Mouse (Mus musculus): ENCODE data around the gene Ptpn3. TPM values are rescaled to one million over a fixed set of nuclear protein-coding genes. Genes with fewer than 3 reads are reported as not detected.
A peak's percentile ranks its signal among the peaks of the same experiment; 100 is the strongest.

Ptpn3 gene
- 10 to 100 TPM; 68.4 to 77.7 TPM for total RNA-seq (2021)
- long read RNA-seq, experiment 1, full-length matches to known transcripts, result 3 of 34 reads
- long read RNA-seq, experiment 1, partial matches to known transcripts, result 9 of 34 reads
- long read RNA-seq, experiment 1, other reads (novel, unspliced or antisense), result 22 of 34 reads
- long read RNA-seq, experiment 2, full-length matches to known transcripts, result 1 of 24 reads
- long read RNA-seq, experiment 2, partial matches to known transcripts, result 2 of 24 reads
- long read RNA-seq, experiment 2, other reads (novel, unspliced or antisense), result 21 of 24 reads

DNA sequence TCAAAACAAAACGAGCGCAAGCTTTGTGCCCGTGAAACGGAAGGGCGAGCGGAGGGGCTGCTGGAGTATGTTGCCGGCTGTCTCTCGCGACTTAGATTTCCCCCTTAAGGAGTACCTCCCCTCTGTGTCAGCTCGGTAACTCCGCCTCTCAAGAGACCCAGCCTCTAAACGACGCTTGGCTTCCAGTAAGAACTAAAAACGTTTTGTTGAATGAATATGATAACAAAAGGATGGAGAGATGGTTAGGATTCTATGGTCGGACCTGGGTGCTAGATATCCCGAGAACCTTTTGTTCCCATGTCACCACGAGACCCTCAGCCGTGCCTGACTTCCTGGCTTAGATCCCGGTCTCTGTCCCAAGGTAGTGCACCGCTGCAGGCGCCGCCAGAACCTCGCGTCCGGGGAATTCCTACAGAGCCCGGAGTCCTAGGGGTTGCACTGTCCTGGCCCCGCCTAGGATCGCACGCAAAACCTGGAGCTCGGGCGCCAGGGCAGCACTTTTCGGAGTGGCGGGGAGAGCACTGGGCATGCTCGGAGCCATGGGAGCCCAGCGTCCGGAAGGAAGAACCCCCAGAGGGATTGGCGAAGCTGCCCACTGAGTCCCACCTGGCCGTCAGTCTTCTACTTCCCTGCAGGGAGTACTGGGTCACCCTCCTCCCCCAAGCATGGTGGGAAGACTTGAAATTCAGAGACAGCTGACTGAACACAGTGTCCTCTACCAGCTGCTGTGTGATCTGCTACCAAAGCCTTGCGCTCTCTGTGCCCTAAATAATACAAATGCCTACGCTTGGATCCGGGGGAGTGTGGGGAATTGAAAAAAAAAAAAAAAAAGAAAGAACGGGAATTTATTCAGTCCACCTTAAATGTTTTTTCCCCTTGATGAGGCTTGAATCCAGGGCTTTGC is at the start of gene Ptpn3:
TSS of gene Ptpn3 (minus strand) at position 428 of the 904 bp plus-strand sequence.
- peak; percentile 75 to 83 for DNase-seq (ENCODE audit: extremely low spot score in 1 of 2, low spot score in 2 of 2)
- intact Hi-C loops (cut with DNase I), result loop anchor here (1.0 to 2.0 kb wide), 2 partner anchors 17 to 72 kb away; no protein-coding TSS in a partner anchor

DNA sequence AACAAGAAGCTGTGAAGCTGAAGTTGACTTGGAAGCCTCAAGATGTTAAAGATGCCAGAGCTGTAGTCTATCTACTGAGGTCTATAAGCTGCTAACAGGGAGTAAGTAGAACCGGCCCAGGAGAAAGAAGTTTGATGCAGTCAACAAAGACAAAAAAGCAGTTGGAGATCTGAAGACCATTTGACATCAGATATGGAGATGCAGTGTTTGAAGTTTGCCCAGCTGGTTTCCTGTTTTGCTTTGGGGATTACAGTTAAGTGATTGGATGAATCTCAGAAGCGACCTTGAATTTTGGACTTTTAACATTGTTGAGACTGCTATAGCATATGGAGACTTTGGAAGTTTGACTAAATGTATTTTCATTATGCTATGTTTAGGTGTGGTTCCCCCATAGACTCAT is 48.9 kb upstream of the Ptpn3 start:
- intact Hi-C loops (cut with DNase I), result no loop called here
- DNase-seq (ENCODE audit: extremely low spot score in 1 of 2, low spot score in 2 of 2), result no peak
- H3K4me3 ChIP-seq, result no peak overlapping the region
- no peak for TF ChIP-seq CTCF (IDR thresholded peaks at IDR 0.05)
- no peak overlapping the region for H3K27ac ChIP-seq

More for the DNA sequence above, at the start of gene Ptpn3:
- Histone ChIP-seq H3K27ac (peak within 1 kb of the TSS; percentile 93), H3K4me3 (peak within 1 kb of the TSS; percentile 88)
- no peak for TF ChIP-seq CTCF (IDR thresholded peaks at IDR 0.05)

DNA sequence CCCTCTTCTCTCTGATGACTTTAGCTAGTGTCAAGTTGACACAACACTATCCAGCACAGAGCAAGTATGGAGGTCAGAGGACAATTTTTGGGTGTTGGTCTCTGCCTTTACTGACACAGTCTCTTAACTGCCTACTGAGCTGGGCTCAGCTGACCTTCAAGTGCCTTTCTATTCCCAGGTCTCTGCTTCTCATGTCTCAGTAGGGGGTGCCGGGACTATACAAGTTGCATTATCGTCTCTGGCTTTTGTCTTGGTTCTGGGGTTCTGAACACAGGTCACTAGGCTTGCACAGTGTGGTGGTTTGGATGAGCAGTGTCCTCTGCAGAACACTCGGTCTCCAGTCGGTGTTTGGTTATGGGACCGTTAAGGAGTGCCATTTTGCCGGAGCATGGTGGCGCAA is 42.4 kb upstream of the Ptpn3 start:
- no peak for TF ChIP-seq CTCF (IDR thresholded peaks at IDR 0.05)
- intact Hi-C loops (cut with DNase I), result no loop called here
- no peak for DNase-seq (ENCODE audit: extremely low spot score in 1 of 2, low spot score in 2 of 2)
- H3K4me3 ChIP-seq, result no peak overlapping the region
- H3K27ac ChIP-seq, result no peak overlapping the region

DNA sequence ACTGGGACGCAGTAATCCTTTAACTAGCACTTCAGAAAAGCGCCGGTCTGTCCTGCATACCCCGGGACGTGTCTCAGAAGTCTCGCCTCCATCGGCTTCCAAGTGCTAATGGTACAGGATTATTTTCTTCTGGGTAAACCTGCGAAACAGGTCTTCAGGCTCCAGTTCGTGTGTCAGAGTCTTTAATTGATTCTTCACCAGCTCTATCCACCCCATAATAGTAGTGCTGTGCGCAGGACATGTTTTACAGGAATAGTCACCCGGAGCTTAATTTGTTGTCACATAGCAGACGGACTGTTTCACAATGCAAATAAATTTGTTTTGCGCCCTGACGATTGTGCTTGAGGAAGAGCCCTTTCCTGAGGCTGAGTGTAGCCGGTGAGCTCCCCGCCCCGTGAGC is 37.3 kb upstream of the Ptpn3 start:
- DNase-seq (ENCODE audit: extremely low spot score in 1 of 2, low spot score in 2 of 2), result no peak
- no peak overlapping the region for H3K4me3 ChIP-seq
- intact Hi-C loops (cut with DNase I), result no loop called here
- no peak overlapping the region for H3K27ac ChIP-seq
- TF ChIP-seq CTCF (IDR thresholded peaks at IDR 0.05), result no peak

DNA sequence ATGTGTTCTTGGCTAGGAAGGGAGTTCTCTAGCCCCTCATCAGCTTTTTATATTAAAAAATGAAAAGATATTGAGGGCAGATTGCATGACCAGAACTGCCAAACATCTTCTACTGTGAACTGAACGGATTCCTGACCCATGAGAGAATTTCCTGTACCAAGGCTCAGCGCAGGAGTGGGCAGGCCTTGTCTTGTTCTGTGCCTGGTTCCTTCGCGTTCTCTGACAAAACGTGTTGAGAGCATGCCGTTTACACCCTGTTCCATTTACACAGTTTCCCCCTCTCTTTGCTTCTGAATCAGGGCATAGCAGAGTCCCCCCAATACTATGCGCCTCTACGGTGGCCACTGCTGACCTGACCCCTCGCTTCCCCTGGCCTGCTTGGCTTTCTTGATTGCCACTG is 36.4 kb upstream of the Ptpn3 start:
- intact Hi-C loops (cut with DNase I), result no loop called here

DNA sequence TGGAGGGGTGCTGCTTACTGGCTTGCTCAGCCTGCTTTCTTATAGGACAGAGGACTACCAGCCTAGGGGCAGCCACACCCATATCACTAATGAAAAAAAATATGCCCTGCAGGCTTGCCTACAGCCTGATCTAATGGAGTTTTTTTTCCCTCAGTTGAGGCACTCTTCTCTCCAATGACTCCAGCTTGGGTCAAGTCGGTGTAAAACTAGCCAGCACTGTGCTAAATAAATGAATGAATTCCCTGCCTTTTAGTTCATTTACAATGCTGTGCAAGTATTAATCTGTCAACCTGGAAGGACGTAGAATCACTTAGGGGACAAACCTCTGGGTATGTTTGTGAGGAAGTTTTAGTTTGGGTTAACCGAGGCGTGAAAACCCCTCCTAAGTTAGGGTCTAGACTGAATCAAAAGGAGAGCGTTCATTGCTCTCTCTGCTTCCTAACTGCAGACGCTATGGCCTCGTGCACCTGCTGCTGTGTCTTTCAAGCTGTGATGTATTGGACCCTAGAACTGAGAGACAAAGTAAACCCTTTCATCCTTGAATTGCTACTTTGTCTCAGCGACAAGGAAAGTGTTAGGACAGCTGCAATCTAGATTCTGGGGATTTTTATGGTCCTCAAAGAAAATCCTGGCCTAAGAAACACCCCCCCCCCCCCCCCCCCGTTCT is 33.5 kb upstream of the Ptpn3 start:
- Histone ChIP-seq H3K27ac (no peak overlapping the region), H3K4me3 (no peak overlapping the region)
- intact Hi-C loops (cut with DNase I), result no loop called here
- TF ChIP-seq CTCF (IDR thresholded peaks at IDR 0.05), result no peak
- no peak for DNase-seq (ENCODE audit: extremely low spot score in 1 of 2, low spot score in 2 of 2)

More for the DNA sequence above, 36.4 kb upstream of the Ptpn3 start:
- no peak for DNase-seq (ENCODE audit: extremely low spot score in 1 of 2, low spot score in 2 of 2)
- Histone ChIP-seq H3K27ac (no peak overlapping the region), H3K4me3 (no peak overlapping the region)
- TF ChIP-seq CTCF (IDR thresholded peaks at IDR 0.05), result no peak

DNA sequence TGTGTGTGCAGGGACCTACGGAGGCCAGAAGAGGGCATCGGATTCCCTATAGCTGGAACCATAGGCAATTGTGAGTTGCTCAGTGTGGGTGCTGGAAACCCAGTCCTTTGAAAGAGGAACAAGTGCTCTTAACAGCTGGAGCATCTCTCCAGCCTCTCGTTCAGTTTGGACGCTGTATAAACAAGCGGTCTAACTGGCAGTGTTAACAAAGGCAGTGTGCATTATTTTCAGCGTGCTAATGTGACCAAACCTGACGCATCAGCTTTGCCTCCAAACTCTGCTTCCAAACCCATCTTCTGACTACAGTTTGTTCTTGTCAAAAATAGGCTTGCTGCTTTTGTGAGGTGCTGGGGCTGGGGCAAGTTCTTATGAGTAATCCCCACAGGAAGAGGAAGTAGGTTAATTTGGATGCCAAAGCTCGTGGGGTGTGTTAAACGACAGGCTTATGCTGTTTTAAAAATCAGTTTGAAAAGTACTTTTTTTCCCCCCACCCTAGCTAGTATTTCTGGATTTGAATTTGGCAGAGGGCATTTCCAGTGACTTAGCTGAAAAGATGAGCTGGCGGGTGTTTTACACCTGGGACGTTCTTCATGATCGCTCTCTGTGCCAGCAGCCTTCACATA is 32.4 kb upstream of the Ptpn3 start:
- no peak overlapping the region for H3K27ac ChIP-seq
- intact Hi-C loops (cut with DNase I), result no loop called here
- no peak overlapping the region for H3K4me3 ChIP-seq
- no peak for DNase-seq (ENCODE audit: extremely low spot score in 1 of 2, low spot score in 2 of 2)
- no peak; the same call in 1 of the 2 replicates for TF ChIP-seq CTCF (IDR thresholded peaks at IDR 0.05)

DNA sequence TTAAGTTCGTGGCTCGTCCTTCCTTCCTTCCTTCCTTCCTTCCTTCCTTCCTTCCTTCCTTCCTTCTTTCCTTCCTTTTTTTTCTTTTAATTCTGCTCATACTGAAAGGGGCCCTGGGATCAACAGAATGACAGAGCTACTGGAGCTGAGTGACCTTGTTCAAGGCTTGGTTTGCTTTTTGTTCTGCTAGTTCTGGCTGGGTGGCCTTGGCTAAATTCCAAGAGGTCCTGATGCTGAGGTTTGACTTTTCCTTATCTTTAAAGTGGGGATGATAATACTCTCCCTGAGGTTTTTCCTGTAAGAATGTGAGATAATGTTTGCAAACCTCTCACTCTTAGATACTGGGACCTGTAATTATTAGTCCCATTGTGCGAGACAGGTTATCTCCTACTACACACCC is 30.9 kb upstream of the Ptpn3 start:
- H3K4me3 ChIP-seq, result no peak overlapping the region
- no peak overlapping the region for H3K27ac ChIP-seq
- DNase-seq (ENCODE audit: extremely low spot score in 1 of 2, low spot score in 2 of 2), result no peak
- TF ChIP-seq CTCF (IDR thresholded peaks at IDR 0.05), result no peak
- intact Hi-C loops (cut with DNase I), result no loop called here

DNA sequence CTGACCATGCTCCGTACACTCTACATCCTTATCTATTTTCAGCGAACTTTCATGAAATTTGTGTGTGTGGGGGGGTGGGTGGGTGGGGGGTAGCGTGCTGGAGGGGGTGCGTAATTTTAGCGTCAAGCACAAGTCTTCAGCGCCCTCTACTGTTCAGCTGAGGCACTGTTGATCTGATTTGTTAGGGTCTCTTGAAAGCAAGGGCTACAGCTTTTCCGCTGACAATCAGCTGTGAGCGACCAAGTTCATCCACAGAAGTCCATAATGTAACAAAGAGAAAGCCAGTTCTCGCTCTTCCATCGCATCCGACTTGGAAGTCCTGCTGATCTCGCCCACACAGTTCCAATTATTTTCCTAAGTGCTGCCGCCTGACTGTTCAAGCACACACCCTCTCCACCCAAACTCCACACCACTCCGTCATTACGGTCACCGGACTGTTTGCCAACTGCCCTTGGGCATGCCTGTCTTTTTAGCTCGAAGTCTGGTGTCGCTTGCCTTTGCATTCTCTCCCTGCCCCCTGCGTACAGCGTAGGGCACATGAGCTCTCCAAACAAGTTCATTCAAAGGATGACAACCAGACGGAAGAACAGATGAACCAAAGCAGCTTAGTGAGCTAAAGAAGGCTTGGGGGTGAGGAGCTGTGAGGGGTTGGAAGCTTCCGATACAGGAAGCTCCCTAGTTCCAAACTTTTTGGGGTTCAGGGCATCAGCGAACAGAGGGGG is 19.1 kb upstream of the Ptpn3 start:
- peak overlapping the region; percentile 17; the same call in 1 of the 2 replicates for H3K4me3 ChIP-seq
- peak; percentile 80 for TF ChIP-seq CTCF (IDR thresholded peaks at IDR 0.05)
- intact Hi-C loops (cut with DNase I), result loop anchor here (1.0 to 5.0 kb wide), 2 partner anchors 45 to 58 kb away; no protein-coding TSS in a partner anchor
- peak in 1 of 2 experiments; percentile 66 for DNase-seq (ENCODE audit: extremely low spot score in 1 of 2, low spot score in 2 of 2)
- no peak overlapping the region for H3K27ac ChIP-seq

DNA sequence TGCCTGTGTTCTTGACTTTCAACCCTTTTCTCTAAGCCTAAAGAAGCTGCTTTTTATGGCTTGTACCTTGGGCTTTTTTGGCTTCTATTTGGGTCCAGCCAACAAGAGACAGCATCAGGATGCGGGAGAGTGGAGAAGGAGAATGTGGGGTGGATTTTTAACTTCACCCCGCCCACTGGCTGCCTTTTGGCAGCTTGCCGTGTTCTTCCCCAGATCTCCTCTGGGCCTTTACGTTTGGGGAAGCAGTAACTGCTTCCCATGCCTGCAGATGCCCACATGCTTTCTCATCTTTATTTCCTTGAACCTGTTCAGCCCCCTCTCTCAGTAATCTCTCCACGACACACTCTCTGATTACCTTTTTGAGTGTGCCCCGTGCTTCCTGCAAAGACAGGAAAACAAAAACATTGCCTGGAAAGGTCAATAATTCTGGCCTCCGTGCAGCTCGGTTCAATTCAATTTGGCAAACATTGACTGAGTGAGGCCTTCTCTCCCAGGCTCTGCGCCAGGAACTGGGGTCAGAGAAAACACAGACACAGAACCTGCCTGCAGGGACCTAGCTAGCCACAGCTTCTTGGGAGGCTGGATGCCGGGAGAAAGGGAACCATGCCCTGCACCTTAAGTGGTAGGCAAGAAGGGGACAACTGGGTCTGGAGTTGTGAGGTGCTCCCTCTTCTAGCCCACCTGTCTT is 17.0 kb upstream of the Ptpn3 start:
- intact Hi-C loops (cut with DNase I), result loop anchor here (2.0 to 5.0 kb wide), 2 partner anchors 18 to 186 kb away; partner anchors contain the start of gene Ptpn3
- no peak for TF ChIP-seq CTCF (IDR thresholded peaks at IDR 0.05)
- no peak overlapping the region for H3K4me3 ChIP-seq
- H3K27ac ChIP-seq, result peak overlapping the region; percentile 64; the same call in 1 of the 2 replicates
- DNase-seq (ENCODE audit: extremely low spot score in 1 of 2, low spot score in 2 of 2), result peak; percentile 66 to 82
